Mouse (Mus musculus) ES-E14 (cell line): ENCODE data around the gene St8sia1. TPM values are rescaled to one million over a fixed set of nuclear protein-coding genes. Genes with fewer than 3 reads are reported as not detected.

Experiments
- DNase-seq: peaks from one replicate; pipeline ENCODE4 v3.0.0-alpha.2; 2013; ENCODE audit warnings: low read depth, low spot score
- H3K27ac ChIP-seq: 2 replicates; pipeline ENCODE4 v1.5.1; 2012; ENCODE audit warnings: low read depth, mild to moderate bottlenecking, low read length, moderate library complexity, mixed read lengths; ENCODE audit not compliant: poor library complexity, insufficient read depth, severe bottlenecking
- H3K36me3 ChIP-seq: 2 replicates; pipeline ENCODE4 v1.6.1; 2012; ENCODE audit warnings: mild to moderate bottlenecking, low read length, moderate library complexity, mixed read lengths; ENCODE audit not compliant: control insufficient read depth, poor library complexity, insufficient read depth, severe bottlenecking
- H3K4me1 ChIP-seq, 2 experiments: fragments of 150-350 bp in 1 of 2; sonication (generic) in 1 of 2; 2 replicates each; pipeline ENCODE4 v1.6.1; 2012; ENCODE audit warnings: low read length in 2 of 2, mild to moderate bottlenecking in 1 of 2, mixed read lengths in 1 of 2; ENCODE audit not compliant: control insufficient read depth in 2 of 2, insufficient read depth in 2 of 2, poor library complexity in 1 of 2
- H3K4me3 ChIP-seq, 2 experiments: fragments of 150-350 bp in 1 of 2; sonication (generic) in 1 of 2; 2 replicates each; pipeline ENCODE4 v1.5.1; 2012; ENCODE audit warnings: low read length in 2 of 2, low read depth in 1 of 2, mild to moderate bottlenecking in 1 of 2, mixed read lengths in 1 of 2; ENCODE audit not compliant: insufficient read depth in 1 of 2, poor library complexity in 1 of 2, severe bottlenecking in 1 of 2
- H3K9ac ChIP-seq: 2 replicates; pipeline ENCODE4 v1.6.1; 2012; ENCODE audit warnings: low read depth, mild to moderate bottlenecking, low read length, mixed read lengths; ENCODE audit not compliant: poor library complexity, insufficient read depth, severe bottlenecking
- H3K9me3 ChIP-seq: fragments of 150-350 bp; sonication (generic); 2 replicates; pipeline ENCODE4 v1.6.1; 2012; ENCODE audit warnings: low read depth, mild to moderate bottlenecking, low read length; ENCODE audit not compliant: control insufficient read depth, insufficient read depth
- CHD2 ChIP-seq: IDR thresholded peaks from 2 replicates; pipeline ENCODE4 v1.6.1; 2014; ENCODE audit warnings: mild to moderate bottlenecking, low read depth, low read length, inconsistent platforms
- HCFC1 ChIP-seq: IDR thresholded peaks from 2 replicates; pipeline ENCODE4 v1.6.1; 2012; ENCODE audit warnings: low read length, inconsistent platforms, borderline replicate concordance; ENCODE audit not compliant: insufficient read depth
- MAFK ChIP-seq: IDR thresholded peaks from 2 replicates; pipeline ENCODE4 v1.6.1; 2014; ENCODE audit warnings: mild to moderate bottlenecking, low read depth, low read length, inconsistent platforms; ENCODE audit not compliant: insufficient read depth
- ZC3H11A ChIP-seq: IDR thresholded peaks from 2 replicates; pipeline ENCODE4 v1.6.1; 2012; ENCODE audit warnings: low read depth, mild to moderate bottlenecking, inconsistent platforms, low read length, borderline replicate concordance
- ZNF384 ChIP-seq: IDR thresholded peaks from 2 replicates; pipeline ENCODE4 v1.6.1; 2012; ENCODE audit warnings: low read depth, low read length, inconsistent platforms
- in situ Hi-C, 2 experiments: fragments of 600-800 bp; cut with MboI; formaldehyde crosslinking; loops; one replicate each; pipeline ENCODE4 v1.15.1; 2025; ENCODE audit warnings: low sequenced_read_pairs in 2 of 2, inconsistent platforms in 1 of 2; ENCODE audit not compliant: unreplicated experiment in 2 of 2
- total RNA-seq: library from RNA; depleted of rRNA; stranded (reverse); fragments of 300-350 nt; gene quantifications from 2 replicates; pipeline ENCODE4 v1.2.3, GENCODE M21; 2012

The St8sia1 gene
- total RNA-seq, 1 experiment: 8.2 TPM

- in situ Hi-C loops: no loop called here
- Histone ChIP-seq H3K4me1 (no peaks in the 10 kb centered on the region; a peak in 1 of 4 replicates), H3K4me3 (no peak overlapping the region), H3K36me3 (no peaks in the 10 kb centered on the region; the same call in 1 of the 2 replicates), H3K9me3 (no peaks in the 10 kb centered on the region), H3K9ac (no peak overlapping the region), H3K27ac (no peak overlapping the region)
- TF ChIP-seq HCFC1: no peak
- no peak for TF ChIP-seq MAFK
- TF ChIP-seq CHD2: no peak
- TF ChIP-seq ZNF384: no peak
- TF ChIP-seq ZC3H11A: no peak
- DNase-seq: no peak
These were observed 8.0 kb upstream of the St8sia1 start for GRCm38 (mm10) chr6:142972205-142972604.

GRCm38 (mm10) chr6:142967407-142967806 lies 3.2 kb upstream of the St8sia1 start:
- DNase-seq: no peak
- no peak overlapping the region for H3K4me3 ChIP-seq
- no peaks in the 10 kb centered on the region for H3K36me3 ChIP-seq
- TF ChIP-seq ZNF384 (no peak), CHD2 (no peak), ZC3H11A (no peak), MAFK (no peak), HCFC1 (no peak)
- no peaks in the 10 kb centered on the region for H3K9me3 ChIP-seq
- no peak overlapping the region for H3K27ac ChIP-seq
- 0 out of 4 replicates have a peak, but pooled peaks cover 0 to 2% of the 10 kb centered on the region in 2 experiments for H3K4me1 ChIP-seq
- in situ Hi-C loops: no loop called here
- no peak overlapping the region for H3K9ac ChIP-seq

DNA sequence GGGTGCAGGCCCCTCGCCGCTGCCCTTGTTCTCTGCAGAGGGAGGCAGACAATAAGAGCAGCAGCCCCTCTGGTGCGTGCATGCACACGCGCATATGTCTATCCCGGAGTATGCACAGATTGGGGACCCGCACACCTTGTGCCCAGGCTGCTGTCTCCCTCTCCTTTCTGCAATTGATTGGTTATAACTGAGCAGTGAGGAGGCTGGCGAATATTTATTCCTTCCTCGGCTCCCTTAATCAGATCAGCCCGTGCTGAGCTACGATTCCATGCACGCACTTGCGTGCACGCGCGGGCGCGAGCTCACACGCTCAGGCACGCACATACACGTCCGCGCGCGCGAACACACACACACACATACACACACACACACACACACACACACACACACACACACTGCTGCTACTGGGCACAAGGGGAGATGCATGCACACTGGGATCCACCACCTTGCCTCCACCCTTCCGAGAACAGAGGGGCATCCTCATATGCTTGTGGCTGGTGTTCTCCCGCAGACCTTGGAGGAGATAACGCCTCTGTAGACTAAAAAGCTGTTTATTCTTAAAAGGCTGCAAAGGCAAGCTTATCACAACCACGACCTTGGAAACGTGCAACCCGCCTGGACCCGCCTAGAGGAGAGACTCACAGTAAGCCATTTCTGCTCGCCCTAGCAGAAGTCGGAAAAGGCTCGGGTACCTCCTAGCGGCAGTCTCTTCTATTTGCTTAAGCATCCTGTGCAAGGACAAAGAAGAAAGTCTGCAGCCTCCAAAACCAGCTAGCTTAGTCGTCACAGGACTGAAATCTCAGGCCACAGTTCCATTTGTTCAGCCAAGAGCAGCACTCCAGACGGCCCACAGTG lies 506 bp upstream of the St8sia1 start:
- TF ChIP-seq MAFK (no peak), ZNF384 (no peak), ZC3H11A (0 out of 2 replicates have a peak, but pooled peaks have one; percentile 50), CHD2 (no peak), HCFC1 (no peak)
- H3K4me3 ChIP-seq: peak overlapping the region; percentile 67 to 74
- peak overlapping the region; percentile 68 for H3K9ac ChIP-seq
- no peaks in the 10 kb centered on the region for H3K36me3 ChIP-seq
- in situ Hi-C loops: no loop called here
- peak; percentile 60 for DNase-seq
- H3K4me1 ChIP-seq: 0 out of 4 replicates have a peak, but pooled peaks cover 2 to 3% of the 10 kb centered on the region in 2 experiments
- H3K27ac ChIP-seq: peak overlapping the region; percentile 42; the same call in 1 of the 2 replicates
- no peaks in the 10 kb centered on the region for H3K9me3 ChIP-seq

- in situ Hi-C loops: no loop called here
- no peak for DNase-seq
These were observed 674 bp downstream of the St8sia1 start for GRCm38 (mm10) chr6:142963480-142964075.

More at GRCm38 (mm10) chr6:142963480-142964075, 674 bp downstream of the St8sia1 start:
- peak overlapping the region; percentile 68; the same call in 1 of the 2 replicates for H3K9ac ChIP-seq
- peak overlapping the region; percentile 67 to 74 for H3K4me3 ChIP-seq
- TF ChIP-seq ZC3H11A: no peak
- H3K9me3 ChIP-seq: no peaks in the 10 kb centered on the region
- peaks cover 2 to 3% of the 10 kb centered on the region in 2 experiments; a peak in 1 of 4 replicates for H3K4me1 ChIP-seq
- no peak overlapping the region for H3K27ac ChIP-seq
- no peaks in the 10 kb centered on the region for H3K36me3 ChIP-seq
